Mouse (Mus musculus): Measurements from ENCODE around the gene Sord.
"Not testable (repeated sequence)": the region's sequence is repeated elsewhere in the genome, so short reads cannot be mapped to it uniquely, and the experiment has no call there.

The Sord gene

DNA sequence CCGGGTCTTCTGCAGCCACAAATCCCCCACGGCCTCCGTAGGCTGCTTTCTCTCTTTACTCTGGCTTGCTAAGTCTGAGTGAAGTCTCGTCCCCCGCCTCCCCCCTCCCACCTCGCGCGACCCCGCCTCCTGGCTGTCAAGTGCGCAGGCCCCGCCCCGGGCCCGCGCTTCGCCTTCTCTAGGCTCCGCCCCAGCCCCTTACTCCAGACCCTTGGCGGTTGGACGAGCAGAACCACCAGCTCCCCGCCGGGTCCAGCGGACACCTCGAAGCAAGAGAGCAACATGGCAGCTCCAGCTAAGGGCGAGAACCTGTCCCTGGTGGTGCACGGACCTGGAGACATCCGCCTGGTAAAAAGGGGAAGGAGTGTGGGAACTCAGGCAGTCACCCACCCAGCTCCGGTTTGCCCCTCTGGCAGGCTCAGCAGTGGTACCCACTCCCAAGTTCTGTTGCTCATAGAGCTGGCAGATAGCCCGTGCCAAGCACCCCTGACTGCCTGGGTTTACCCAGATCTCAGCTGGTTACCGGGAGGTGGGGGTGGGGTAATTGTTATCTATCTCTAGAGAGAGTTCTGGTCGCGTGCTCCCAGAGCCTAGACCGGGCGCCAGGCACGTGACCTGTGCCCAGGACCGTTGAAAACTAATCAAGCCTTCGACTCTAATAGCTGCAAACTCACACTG lies at the start of gene Sord:
Sord (plus strand) TSS at position 139 of the 678 bp plus-strand sequence.
- peak; percentile 93 for DNase-seq (ENCODE audit: low spot score)

DNA sequence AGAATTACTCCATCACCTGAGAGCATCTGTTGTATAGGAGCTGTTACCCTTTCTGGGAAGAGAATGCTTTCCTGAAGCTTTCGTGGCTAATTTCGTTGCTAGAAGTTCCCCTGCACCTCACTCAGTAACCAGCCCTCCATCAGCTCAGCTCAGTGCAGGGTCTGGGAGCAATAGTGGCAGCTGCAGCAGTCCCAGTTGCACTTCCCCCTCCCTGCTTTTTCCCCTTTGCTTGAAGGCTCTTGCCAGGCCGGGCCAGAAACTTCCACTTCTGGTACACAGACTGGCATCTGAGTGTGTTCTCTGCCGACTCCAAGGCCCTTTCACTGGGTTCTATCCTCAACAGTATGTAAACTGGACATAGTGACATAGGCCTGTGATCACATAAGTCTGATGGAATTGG lies 49.5 kb upstream of the Sord start:
- no peak for DNase-seq (ENCODE audit: low spot score)

DNA sequence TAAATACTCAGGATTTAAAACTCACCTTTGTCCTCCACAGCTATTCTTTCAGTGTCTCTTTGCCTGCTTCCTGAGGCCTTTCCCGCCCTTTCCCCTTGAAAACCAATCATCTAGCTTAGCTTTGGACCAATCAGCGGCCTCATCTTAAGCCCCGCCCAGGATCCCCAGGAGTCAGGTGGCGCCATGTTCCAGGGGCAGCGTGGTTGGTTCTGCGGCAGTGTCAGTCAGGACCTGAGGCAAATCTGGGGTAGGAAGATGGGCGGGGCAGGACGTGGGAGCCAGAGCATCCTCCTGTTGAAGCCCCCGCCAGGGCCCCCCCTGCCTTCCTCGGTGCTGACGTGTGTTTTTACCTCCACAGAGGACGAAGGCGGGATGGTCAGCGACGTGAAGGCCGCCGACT lies 48.4 kb upstream of the Sord start, which contains the start of the genes Patl2 and Terb2:
Patl2 (minus strand) TSS at position 84 of the 400 bp plus-strand sequence.
Terb2 (plus strand) TSS at position 167 of the 400 bp plus-strand sequence.
- DNase-seq (ENCODE audit: low spot score) = no peak

DNA sequence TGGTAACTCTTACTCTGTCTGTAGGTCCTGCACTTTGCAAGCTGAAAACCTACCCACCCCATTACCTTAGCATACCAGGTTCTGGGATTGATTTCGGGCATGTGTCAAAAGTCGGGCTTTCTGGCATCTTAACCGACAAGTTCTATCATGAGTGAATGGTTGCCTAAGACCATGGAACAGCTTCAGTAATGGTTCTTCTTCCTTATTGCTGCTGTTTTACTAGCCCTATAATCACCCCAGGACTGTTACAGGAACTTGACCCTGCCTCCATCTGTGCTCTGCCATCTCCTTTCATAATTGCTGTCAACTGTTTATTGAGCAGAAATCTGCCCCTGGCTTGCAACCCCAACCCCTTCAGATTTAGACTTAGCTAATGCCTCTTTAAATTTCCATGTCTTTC lies 47.8 kb upstream of the Sord start:
- no peak for DNase-seq (ENCODE audit: low spot score)

DNA sequence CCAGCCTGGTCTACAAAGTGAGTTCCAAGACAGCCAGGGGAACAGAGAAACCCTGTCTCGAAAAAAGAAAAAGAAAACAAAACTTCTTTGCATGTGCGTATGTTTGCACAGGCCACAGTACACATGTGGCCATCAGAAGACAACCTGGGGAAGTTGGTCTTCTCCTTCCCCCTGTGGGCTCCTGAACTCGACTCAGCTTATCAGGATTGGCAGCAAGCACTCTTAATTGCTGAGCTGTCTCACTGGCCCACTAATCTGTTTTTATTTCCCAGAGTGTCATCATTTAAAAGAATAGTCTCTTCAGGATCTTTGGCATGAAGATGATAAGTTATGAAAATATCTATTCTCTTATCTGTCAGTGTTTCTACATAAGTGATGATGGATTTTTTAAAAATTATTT lies 42.7 kb upstream of the Sord start:
- no peak for DNase-seq (ENCODE audit: low spot score)

DNA sequence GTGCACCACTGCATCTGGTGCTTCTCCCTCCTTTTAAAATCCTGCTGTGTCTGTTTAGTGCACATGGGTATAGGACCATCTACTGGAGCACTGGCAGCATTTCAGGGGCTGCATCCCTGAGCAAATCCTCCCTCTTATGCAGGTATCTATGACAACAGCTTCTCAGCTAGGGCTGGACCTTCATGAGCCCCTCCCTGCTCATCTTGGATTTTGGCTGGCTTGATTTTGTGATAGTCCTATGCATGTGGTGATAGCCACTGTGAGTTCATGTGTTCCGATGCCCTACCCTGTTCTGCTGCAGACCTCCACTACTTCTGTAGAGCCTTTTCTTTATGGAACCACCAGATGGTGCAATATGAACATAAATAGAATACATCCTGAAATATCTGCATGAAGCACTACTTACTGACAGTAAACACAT lies 40.0 kb upstream of the Sord start:
- DNase-seq (ENCODE audit: low spot score) = no peak

DNA sequence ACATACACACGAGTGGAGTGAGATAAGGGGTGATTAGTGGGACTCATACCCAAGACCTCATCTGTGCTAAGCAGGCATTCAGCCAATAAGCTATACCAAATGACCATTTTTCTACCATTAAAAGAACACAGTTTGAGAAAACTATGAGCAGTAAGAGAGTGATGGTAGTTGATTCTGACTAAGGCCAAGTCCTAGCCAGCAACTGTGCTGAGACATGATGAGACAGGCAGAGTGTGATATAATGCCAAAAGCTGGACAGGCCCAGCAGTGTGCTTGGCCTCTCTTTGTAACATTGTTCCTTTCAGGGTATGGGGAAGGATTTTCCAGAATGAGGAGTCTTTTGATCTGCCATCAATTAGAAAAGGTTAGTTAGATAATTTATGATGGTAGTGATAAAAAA lies 33.0 kb upstream of the Sord start:
- no peak for DNase-seq (ENCODE audit: low spot score)

DNA sequence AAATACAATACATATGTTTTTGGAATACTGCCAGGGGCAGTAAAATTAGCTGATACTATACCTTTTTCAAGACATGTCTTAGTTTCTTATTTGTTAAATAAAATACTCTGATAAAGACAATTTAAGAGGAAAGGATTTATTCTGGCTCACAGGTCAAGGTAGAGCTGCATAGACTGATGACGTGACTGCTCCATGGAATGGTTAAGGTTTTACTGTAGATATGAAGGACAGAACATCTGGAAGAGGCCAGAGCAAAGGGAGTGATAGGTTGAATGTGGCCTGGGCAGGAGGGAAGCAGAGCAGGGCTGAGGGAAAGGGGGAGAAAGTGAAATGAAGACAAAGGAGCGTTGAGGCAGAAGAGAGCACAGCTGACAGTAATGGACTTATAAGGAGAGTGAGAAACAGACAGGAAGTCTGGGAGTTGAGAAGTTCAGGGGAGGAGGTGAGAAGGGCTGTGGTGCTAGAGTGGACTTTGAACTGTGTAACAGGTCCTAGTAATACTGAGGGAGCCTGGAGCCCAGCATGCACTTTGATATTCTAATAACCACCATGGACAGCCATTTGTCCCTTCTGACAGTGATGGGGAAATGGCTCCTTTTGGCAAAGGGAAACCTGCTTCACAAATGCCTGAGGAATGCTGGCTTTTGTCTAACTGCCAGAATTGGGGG lies 28.0 kb upstream of the Sord start:
- no peak for DNase-seq (ENCODE audit: low spot score)

DNA sequence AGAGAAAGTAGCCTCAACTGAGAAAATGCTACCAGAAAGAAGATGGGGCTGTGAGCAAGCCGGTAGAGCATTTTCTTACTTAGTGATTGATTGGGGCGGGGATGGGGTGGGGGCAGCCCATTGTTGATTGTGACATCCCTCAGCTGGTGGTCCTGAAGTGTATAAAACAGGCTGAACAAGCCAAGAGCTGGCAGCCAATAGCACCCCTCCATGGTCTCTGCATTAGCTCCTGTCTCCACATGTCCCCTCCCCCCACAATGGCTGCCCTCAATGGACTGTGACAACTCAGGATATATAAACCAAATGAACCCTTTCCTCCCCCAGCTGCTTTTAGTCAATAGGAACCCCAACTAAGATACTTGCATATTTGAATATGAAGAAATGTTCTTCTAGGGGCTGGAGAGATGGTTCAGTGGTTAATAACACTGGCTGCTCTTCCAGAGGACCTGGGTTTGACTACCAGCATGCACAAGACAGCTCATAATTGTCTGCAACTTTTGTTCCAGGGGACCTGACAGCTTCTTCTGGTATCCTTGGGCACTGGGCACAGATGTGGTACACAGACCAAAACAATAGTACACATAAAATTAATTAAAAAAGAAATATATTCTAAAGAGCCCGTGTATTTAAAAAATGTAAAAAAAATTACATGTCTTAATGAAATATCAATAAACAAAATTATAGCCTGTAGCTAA lies 23.9 kb upstream of the Sord start:
- DNase-seq (ENCODE audit: low spot score) = no peak

DNA sequence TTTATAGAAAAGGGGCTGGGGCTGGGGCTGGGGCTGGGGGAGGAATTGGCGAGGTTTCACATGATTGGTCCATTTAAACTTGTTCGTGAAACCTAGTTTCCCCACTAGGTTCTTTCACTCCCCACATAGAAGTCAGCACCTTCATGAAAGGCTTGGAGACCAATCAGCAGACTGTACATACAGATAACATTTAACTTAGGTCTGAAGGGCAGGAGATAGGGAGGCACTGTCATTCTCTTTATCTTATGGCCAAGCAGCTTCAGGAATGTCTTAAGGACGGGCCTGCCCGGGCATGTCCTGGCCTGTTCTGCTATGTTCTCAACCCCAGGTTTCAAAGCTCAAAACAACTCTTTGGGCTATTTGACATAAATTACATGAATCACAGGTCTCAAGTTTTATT lies 17.5 kb upstream of the Sord start:
- not testable (repeated sequence) for DNase-seq (ENCODE audit: low spot score)

DNA sequence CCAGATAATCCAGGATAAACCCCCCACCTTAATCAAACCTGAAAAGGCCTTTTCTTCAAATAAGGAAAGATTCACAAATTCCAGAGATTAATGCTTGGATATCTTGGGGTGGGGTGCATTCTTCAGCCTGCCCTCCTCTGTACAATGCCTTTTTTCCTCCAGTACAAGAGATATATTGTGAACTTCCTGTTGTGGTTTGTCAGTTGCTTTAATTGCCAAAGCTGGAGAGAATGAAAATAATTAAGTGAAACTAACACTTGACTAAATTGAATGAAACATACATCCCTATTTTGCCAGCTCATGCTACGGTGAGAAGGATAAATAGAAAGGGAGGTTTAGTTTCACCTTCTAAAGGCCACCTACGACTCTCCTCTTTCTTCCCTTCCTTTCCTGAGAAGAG lies 16.3 kb upstream of the Sord start:
- DNase-seq (ENCODE audit: low spot score) = no peak

DNA sequence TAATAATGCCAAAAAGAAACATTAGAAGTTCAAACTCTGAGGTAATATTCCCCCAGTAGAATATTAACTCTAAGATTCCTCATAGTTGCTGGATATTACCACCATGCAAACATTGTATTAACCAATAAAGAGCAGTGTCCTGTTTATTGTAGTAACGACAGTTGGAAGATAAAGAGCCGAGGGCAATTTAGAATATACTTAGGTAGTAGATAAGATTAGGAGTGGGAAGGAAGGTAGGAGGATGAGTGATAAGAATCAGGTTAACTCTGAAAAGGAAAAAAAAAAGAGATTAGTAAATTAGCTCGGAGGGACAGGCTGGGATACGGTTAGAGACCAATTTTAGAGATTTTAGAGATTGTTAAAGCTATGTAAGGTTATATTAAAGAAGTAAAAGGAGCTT lies 13.2 kb upstream of the Sord start:
- no peak for DNase-seq (ENCODE audit: low spot score)

DNA sequence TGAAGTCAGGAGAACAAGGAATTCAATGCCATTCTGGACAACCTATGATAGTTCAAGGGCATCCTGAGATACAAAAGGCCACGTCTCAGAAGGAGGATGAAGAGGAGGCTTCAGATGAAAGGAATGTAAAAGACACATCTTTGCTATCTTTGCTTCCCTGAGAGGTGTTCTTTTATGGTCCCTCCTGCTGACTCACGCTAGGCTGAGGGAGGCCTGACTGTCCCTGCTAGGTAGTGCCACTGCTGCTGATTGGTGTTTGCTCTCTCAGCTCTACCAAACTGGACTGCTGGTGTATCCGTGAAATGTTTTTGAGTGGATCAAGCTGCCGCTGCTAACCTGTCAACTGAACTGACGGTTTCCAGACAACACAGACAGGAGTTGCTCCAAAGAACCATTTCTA lies 12.8 kb upstream of the Sord start:
- DNase-seq (ENCODE audit: low spot score) = no peak

DNA sequence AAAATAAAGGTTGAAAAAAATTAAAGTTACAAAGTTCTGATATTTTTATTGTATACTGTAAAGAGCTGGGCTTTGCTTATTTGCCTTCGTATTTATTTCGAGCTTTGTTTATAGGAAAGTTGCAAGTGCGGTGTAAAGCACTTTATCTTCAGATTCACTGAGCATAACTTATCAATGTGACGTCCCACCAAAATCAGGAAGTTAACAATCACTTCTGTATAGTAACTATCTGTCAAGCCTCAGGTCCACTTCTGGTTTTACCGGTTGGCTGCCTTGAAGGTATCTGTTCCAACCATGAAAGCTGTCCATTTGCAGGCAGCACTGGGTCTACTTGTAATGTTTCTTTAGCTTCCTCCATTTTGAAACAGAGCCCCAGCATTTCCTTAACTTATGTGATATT lies 12.3 kb upstream of the Sord start:
- no peak for DNase-seq (ENCODE audit: low spot score)

DNA sequence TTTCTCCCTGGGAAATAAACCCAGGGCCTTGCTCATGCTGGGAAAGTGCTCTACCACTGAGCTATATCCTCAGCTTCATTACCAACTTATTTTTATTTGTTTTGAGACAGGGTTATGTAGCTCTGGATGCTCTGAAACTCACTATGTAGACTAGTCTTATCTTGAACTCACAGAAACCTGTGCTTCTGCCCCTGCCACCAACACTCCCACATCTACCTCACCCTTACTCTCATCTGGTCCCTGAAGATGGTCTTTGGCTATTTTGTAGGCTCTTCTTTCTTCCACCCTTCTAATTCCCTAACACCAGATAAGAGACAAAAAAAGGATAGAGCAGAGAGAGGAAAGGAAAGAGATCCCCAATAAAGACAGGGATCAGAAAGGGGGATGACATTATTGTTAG lies 10.9 kb upstream of the Sord start:
- no peak for DNase-seq (ENCODE audit: low spot score)

DNA sequence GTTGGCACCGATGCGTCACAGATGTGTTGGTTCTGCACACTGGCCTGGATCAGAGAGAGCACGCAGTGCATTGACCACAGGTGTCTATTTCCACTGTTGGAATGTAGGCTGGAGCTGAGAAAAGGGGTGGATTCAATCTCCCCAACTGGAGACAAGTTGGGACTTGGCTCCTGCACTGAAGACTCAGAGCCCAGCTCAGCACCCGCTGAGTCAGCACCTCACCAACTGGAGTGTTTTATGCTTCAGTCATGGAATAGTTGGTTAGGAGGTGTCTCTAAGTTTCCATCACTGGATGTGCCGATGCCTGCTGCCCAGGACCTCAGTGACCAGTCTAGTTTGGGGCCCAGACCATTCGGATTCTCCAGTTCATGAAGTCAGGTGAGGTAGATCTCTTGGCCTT lies 4.2 kb upstream of the Sord start:
- DNase-seq (ENCODE audit: low spot score) = no peak

DNA sequence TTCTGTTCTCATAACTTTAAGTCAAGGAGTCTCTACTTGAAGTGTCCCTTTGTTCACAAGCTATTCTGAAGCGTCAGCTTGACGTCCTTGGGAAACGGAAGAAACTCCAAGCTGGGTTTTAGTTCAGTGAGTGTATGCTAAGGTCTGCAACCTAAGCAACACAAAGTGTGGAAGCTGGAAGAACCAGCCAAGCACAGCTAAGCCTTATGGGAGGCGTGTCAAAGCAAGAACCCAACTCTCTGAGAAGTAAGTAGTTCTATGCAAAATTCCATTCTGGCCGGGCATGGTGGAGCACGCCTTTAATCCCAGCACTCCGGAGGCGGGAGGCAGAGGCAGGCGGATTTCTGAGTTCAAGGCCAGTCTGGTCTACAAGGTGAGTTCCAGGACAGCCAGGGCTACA lies 2.9 kb upstream of the Sord start:
- no peak for DNase-seq (ENCODE audit: low spot score)

DNA sequence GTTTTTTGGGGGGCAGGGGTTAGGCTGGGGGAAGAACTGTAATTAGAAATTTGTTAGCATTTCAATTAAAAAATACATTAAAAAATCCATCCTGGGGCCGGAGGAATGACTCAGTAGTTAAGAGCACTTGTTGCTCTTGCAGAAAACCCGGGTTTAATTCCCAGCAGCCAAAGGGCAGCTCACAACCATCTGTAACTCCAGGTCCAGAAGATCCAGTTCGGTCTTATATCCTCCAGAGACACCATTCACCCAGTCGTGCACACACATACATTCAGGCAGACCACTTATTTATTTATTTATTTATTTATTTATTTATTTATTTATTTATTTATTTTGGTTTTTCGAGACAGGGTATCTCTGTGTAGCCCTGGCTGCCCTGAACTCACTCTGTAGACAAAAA lies 1.2 kb upstream of the Sord start:
- no peak for DNase-seq (ENCODE audit: low spot score)

DNA sequence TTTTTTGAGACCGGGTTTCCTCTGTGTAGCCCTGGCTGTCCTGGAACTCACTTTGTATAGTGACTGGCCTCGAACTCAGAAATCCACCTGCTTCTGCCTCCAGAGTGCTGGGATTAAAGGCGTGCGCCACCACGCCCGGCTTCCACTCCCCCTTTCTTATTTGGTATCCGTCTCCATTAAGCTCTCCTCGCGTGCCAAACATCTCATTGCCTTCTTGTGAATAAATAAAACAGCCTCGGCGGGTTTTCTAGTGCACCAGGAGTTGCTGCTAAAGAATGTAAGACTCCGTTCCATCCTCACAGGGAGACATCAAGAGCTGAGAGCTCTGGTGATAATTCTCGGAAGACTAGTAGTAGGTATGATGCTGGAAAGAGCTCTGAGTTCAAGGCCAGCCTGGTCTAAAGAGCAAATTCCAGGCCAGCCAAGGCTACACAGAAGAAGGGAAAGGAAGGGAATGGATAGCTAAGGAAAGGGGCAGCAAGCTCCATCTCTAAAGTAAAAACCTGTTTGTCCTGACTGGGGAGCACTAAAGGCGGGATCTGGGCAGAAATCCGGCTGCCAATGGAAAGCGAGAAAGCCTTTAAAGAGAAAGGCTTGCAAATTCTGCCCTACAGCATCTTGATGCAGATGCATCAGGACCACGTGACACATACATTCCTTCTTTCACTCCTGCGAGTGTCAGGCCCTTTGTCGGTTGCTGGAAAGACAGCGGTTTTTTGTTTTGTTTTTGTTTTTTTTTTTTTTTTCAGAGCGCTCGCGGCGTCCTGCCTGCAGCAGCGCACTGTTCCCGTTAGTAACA lies 591 bp upstream of the Sord start:
- DNase-seq (ENCODE audit: low spot score) = peak; percentile 59

DNA sequence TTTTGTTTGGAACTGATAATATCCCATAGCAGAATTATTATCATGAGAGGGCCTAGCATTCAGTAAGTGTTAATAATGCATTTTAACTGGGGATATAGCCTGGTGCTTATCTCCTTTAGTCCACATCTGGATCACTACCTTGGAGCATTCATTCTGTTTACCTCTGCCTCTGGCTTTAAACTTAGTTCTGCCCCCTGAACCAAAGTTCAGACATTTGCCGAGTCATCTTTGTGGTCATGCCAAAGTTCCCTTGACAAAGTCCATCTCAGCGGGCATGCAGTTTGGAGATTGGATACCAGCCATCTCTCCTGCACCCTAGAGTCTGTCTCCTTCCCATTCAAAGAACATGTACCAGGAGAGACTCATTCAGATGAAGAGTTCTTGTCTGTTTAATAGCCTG lies 876 bp downstream of the Sord start:
- DNase-seq (ENCODE audit: low spot score) = peak; percentile 36

DNA sequence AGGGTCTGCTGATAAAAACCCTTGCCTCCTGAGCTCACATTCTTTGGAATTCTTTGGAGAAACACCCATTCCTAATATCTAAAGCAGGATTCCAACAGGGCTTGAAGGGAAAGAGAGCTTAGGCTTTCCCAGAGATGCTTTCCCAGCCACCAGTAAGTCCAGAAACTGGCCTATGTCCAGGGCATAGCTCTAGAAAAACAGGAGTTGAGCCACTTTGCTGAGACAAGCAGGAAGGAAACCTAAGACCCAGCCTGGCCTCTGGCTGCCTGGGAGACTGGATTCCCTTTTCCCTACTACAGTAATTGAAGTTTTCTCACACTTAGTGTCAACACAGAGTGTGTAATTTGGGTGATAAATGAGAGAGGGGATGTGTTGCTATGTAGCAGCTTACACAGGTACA lies 1.8 kb downstream of the Sord start:
- no peak for DNase-seq (ENCODE audit: low spot score)

DNA sequence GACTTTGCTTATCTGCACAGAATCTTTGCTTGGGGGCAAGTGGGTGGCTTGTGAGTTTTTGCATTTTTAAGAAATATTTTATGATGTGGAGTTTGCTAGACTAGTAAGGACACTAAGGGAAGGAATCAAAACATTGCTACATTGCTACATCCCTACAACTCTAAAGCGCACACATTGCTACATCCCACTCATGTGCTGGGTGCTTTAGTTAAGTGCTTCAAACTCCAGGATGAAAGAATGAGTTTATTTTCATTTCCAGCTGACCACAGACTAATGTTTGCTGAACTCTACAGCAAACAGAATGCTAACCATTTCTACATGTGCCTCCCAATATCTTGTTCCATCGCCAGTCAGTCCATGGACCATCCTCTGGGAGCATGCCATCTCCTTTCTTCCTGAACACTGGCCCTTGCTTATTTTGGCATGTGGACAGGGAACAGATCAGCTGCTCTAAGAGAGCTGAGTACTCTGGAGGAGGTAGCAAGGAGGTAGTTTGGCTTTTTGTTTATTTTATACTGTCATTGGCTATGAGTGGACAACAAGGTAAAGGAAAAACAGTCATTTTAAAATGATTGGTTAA lies 3.4 kb downstream of the Sord start:
- no peak for DNase-seq (ENCODE audit: low spot score)
